Mouse (Mus musculus) ES-Bruce4 (cell line): ENCODE measurements around the gene Dok4. TPM values are rescaled to one million over a fixed set of nuclear protein-coding genes. Genes with fewer than 3 reads are reported as not detected.

ENCODE experiments used
- H3K27ac ChIP-seq: 2 replicates; pipeline ENCODE4 v1.5.1; 2012; ENCODE audit warnings: low read length, inconsistent platforms; ENCODE audit not compliant: insufficient read depth
- H3K27me3 ChIP-seq: 2 replicates; pipeline ENCODE4 v1.6.1; 2012; ENCODE audit warnings: mild to moderate bottlenecking, low read length, inconsistent platforms; ENCODE audit not compliant: control insufficient read depth, poor library complexity, insufficient read depth, severe bottlenecking
- H3K36me3 ChIP-seq: 2 replicates; pipeline ENCODE4 v1.6.1; 2012; ENCODE audit warnings: inconsistent platforms, mild to moderate bottlenecking, low read length, moderate library complexity; ENCODE audit not compliant: control insufficient read depth, poor library complexity, insufficient read depth, severe bottlenecking
- H3K4me1 ChIP-seq: one replicate; pipeline ENCODE4 v1.8.1; 2011; ENCODE audit warnings: low read length; ENCODE audit not compliant: control insufficient read depth, insufficient read depth
- H3K4me3 ChIP-seq: 2 replicates; pipeline ENCODE4 v1.5.1; 2011; ENCODE audit warnings: low read depth, mild to moderate bottlenecking, low read length
- H3K9ac ChIP-seq: 2 replicates; pipeline ENCODE4 v1.6.1; 2012; ENCODE audit warnings: low read depth, mild to moderate bottlenecking, inconsistent platforms; ENCODE audit not compliant: poor library complexity, severe bottlenecking
- H3K9me3 ChIP-seq: replicated peaks from 2 replicates; pipeline ENCODE4 v1.6.1; 2012; ENCODE audit warnings: mild to moderate bottlenecking, low read length, inconsistent platforms; ENCODE audit not compliant: control insufficient read depth, poor library complexity, insufficient read depth, severe bottlenecking
- CTCF ChIP-seq: IDR thresholded peaks from one replicate; pipeline ENCODE4 v1.8.1; 2011; ENCODE audit warnings: low read depth, low read length
- EP300 ChIP-seq: IDR thresholded peaks from 2 replicates; pipeline ENCODE4 v1.6.1; 2011; ENCODE audit warnings: low read depth, low read length; ENCODE audit not compliant: insufficient read depth
- POLR2A ChIP-seq: IDR thresholded peaks from one replicate; pipeline ENCODE4 v1.8.1; 2011; ENCODE audit warnings: low read length; ENCODE audit not compliant: insufficient read depth
- polyA plus RNA-seq: library from polyadenylated mRNA; stranded (reverse); fragments of >200 nt; gene quantifications from 2 replicates; pipeline ENCODE4 v1.2.4, GENCODE M21; 2011; ENCODE audit warnings: low read depth; ENCODE audit not compliant: missing spikeins, insufficient read depth, insufficient read length

The Dok4 gene
- polyA plus RNA-seq, 1 experiment: 3.9 TPM

GRCm38 (mm10) chr8:94819671-94820179 is 56.4 kb downstream of the Dok4 start:
- H3K27me3 ChIP-seq: no peaks in the 10 kb centered on the region
- no peak overlapping the region for H3K4me3 ChIP-seq
- H3K27ac ChIP-seq: no peak overlapping the region
- no peak overlapping the region for H3K9ac ChIP-seq
- H3K36me3 ChIP-seq: peaks cover 20% of the 10 kb centered on the region
- no peaks in the 10 kb centered on the region for H3K4me1 ChIP-seq
- TF ChIP-seq CTCF (no peak), POLR2A (no peak), EP300 (no peak)
- H3K9me3 ChIP-seq: no peaks in the 10 kb centered on the region

DNA sequence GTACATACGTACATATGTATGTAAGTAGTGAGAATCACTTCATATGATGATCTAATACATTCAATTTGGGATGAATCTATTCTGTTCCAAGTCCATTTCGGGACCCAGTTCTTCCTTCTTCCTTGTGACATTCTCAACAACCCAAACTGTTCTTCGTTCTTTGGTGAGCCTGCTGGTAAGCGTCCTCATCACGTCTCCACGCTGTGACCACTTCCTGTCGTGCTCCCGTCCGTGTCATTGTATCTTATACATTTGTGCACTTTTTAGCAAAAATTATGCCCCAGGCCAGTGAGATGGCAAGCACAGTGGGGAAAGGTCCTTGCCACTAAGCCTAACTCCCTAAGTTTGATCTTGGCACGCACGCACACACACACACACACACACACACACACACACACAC is 58.2 kb downstream of the Dok4 start:
- Histone ChIP-seq H3K4me1 (no peaks in the 10 kb centered on the region), H3K27ac (no peak overlapping the region), H3K27me3 (no peaks in the 10 kb centered on the region), H3K9ac (no peak overlapping the region), H3K4me3 (no peak overlapping the region), H3K36me3 (peaks cover 11% of the 10 kb centered on the region), H3K9me3 (no peaks in the 10 kb centered on the region)
- no peak for TF ChIP-seq POLR2A
- TF ChIP-seq EP300: no peak
- no peak for TF ChIP-seq CTCF

DNA sequence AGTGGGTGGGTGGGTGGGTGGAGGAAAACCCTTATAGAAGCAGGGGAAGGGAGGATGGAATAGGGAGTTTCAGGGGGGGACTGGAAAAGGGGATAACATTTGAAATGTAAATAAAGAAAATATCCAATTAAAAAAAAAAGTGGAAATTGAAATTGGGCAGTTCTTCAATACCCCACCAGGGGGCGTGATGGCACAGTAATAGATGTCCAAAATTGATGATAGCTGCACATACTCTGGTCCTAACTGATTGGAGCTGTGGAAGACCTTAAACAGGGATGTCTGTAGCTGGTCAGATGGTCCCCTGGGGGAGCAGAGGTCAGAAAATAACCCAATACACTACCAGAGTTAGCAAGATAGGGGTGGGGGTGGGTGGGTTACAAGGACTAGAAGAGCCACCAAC is 61.6 kb downstream of the Dok4 start:
- H3K27me3 ChIP-seq: no peaks in the 10 kb centered on the region
- TF ChIP-seq EP300: no peak
- TF ChIP-seq POLR2A: no peak
- no peak for TF ChIP-seq CTCF
- H3K9me3 ChIP-seq: no peaks in the 10 kb centered on the region
- no peak overlapping the region for H3K4me3 ChIP-seq
- no peak overlapping the region for H3K9ac ChIP-seq
- H3K4me1 ChIP-seq: no peaks in the 10 kb centered on the region
- H3K36me3 ChIP-seq: no peaks in the 10 kb centered on the region
- no peak overlapping the region for H3K27ac ChIP-seq

Other genes starting within 250 kb of the Dok4 start
- 42.4 and 45.3 TPM in 2 replicates for gene Arl2bp, start 209.7 kb downstream of the Dok4 start, polyA plus RNA-seq
- gene Pllp, start 180.1 kb downstream of the Dok4 start, polyA plus RNA-seq: 1.2 TPM in 1 of 2 replicates, not detected in the other
- not detected in 2 replicates for gene Ccl22, start 130.7 kb downstream of the Dok4 start, polyA plus RNA-seq
- gene Cx3cl1, start 104.3 kb downstream of the Dok4 start, polyA plus RNA-seq: 3.2 and 3.4 TPM in 2 replicates
- not detected in 2 replicates for gene Ccl17, start 65.9 kb downstream of the Dok4 start, polyA plus RNA-seq
- 36.0 and 47.5 TPM in 2 replicates for gene Coq9, start 38.0 kb downstream of the Dok4 start, polyA plus RNA-seq
- gene Ciapin1, start 38.0 kb downstream of the Dok4 start, polyA plus RNA-seq: 65.2 and 75.8 TPM in 2 replicates
- 134 and 150 TPM in 2 replicates for gene Polr2c, start 18.9 kb downstream of the Dok4 start, polyA plus RNA-seq
- gene Ccdc102a, start 41.8 kb upstream of the Dok4 start, polyA plus RNA-seq: 5.1 and 5.4 TPM in 2 replicates
- gene Adgrg5, start 47.4 kb upstream of the Dok4 start, polyA plus RNA-seq: 1.0 and 2.6 TPM in 2 replicates
- 11.4 and 13.8 TPM in 2 replicates for gene Adgrg1, start 98.4 kb upstream of the Dok4 start, polyA plus RNA-seq
- 0.27 TPM in 1 of 2 replicates, not detected in the other for gene Adgrg3, start 141.4 kb upstream of the Dok4 start, polyA plus RNA-seq
- gene Drc7, start 178.8 kb upstream of the Dok4 start, polyA plus RNA-seq: 0.62 and 0.64 TPM in 2 replicates
- gene Katnb1, start 204.9 kb upstream of the Dok4 start, polyA plus RNA-seq: 15.9 and 16.1 TPM in 2 replicates